Comparison of ENCODE assay signal across 9 mouse cellular contexts in genomic region chr13:101032594-101032993, GRCm38 (mm10).
DNase-seq lines count a peak whose midpoint lies in the region; ATAC-seq lines count a peak whose summit lies in the region.
"Had no signal": no experiment of that assay in that cellular context is flagged by ENCODE, and none has a peak within 500 bp of the region (broad histone marks: within the 10 kb centered on the region; RNA-seq: fewer than 3 reads in every experiment).

No protein-coding gene starts in this region.

- 67% methylated on average over 1 of the region's 1 CpGs for WGBS in kidney, embryonic 15.5 days
- 68% methylated on average over 1 of the region's 1 CpGs for WGBS in neural tube, embryonic 11.5 days

- H3K9me3 ChIP-seq in kidney, embryonic 15.5 days (replicated peaks), result no peaks in the 10 kb centered on the region
- no peaks in the 10 kb centered on the region for H3K9me3 ChIP-seq in neural tube, embryonic 11.5 days (ENCODE audit: control insufficient read depth, low read length)

- no peak overlapping the region for H3K4me3 ChIP-seq in kidney, embryonic 15.5 days (replicated peaks)
- H3K4me3 ChIP-seq in neural tube, embryonic 11.5 days (ENCODE audit: low read depth, low read length), result no peak overlapping the region

- no peak overlapping the region for H3K4me2 ChIP-seq in kidney, embryonic 15.5 days
- H3K4me2 ChIP-seq in neural tube, embryonic 11.5 days (ENCODE audit: low read depth), result no peak overlapping the region

- H3K27me3 ChIP-seq in kidney, embryonic 15.5 days, result no peaks in the 10 kb centered on the region
- no peaks in the 10 kb centered on the region for H3K27me3 ChIP-seq in neural tube, embryonic 11.5 days (ENCODE audit: control insufficient read depth, insufficient read depth, low read length)

- DNase-seq in kidney, adult 9 months, result no peak
- DNase-seq in testis, postnatal 10 days (ENCODE audit: low spot score), result peak; percentile 44
- no peak for DNase-seq in testis, postnatal 14 days (ENCODE audit: low spot score)
- DNase-seq in embryo, embryonic 11.5 days (ENCODE audit: low read depth, low spot score), result peak; percentile 22
- DNase-seq in neural tube, embryonic 11.5 days (ENCODE audit: low spot score), result peak; percentile 24
- DNase-seq in right cerebral cortex, postnatal 14 days, result no peak
- no peak for DNase-seq in urinary bladder, adult 18-20 months (ENCODE audit: low spot score in 2 of 2)
- DNase-seq: heart, adult 18-20 months had no signal

- H3K4me1 ChIP-seq in kidney, embryonic 15.5 days, result no peaks in the 10 kb centered on the region
- no peaks in the 10 kb centered on the region for H3K4me1 ChIP-seq in neural tube, embryonic 11.5 days (ENCODE audit: control insufficient read depth, insufficient read depth, low read length)

- no peaks in the 10 kb centered on the region for H3K36me3 ChIP-seq in kidney, embryonic 15.5 days
- no peaks in the 10 kb centered on the region for H3K36me3 ChIP-seq in neural tube, embryonic 11.5 days (ENCODE audit: control insufficient read depth, insufficient read depth, low read length)

- no peak overlapping the region for H3K9ac ChIP-seq in kidney, embryonic 15.5 days
- H3K9ac ChIP-seq in neural tube, embryonic 11.5 days (ENCODE audit: low read length), result no peak overlapping the region

- 0 out of 2 replicates have a peak, but pooled peaks have one; percentile 70 for ATAC-seq in kidney, embryonic 15.5 days (replicated peaks; ENCODE audit: low FRiP score)
- ATAC-seq in neural tube, embryonic 11.5 days (ENCODE audit: insufficient read depth, low FRiP score, low TSS enrichment), result no peak

- no peak overlapping the region for H3K27ac ChIP-seq in kidney, embryonic 15.5 days
- H3K27ac ChIP-seq in neural tube, embryonic 11.5 days (ENCODE audit: low read depth, low read length), result no peak overlapping the region

Comparison
In these comparisons a context has a peak if more than half of its experiments do, and no peak if none do; other contexts are left out.
1. DNase-seq: peak in testis, postnatal 10 days (single experiment), embryo, embryonic 11.5 days (single experiment) and neural tube, embryonic 11.5 days (single experiment); none in kidney, adult 9 months (single experiment), testis, postnatal 14 days (single experiment), right cerebral cortex, postnatal 14 days (single experiment) and urinary bladder, adult 18-20 months (0 of 2).